Mouse (Mus musculus) lung, adult 18-20 months (tissue): ENCODE results near the gene Gpn3.

ENCODE experiments used
- DNase-seq, 2 experiments: peaks; one replicate each; pipeline ENCODE4 v3.0.0; 2022; ENCODE audit warnings: mixed read lengths in 2 of 2

Gene Gpn3

GRCm38 (mm10) chr5:122371591-122372191 lies at the start of gene Gpn3:
TSS of gene Gpn3 (plus strand) at chr5:122371876.
- no peak for DNase-seq

GRCm38 (mm10) chr5:122323523-122323922 lies 48.2 kb upstream of the Gpn3 start:
- no peak for DNase-seq

GRCm38 (mm10) chr5:122324608-122325431 lies 46.9 kb upstream of the Gpn3 start:
- peak; percentile 76 to 86 for DNase-seq

GRCm38 (mm10) chr5:122325477-122325876 lies 46.2 kb upstream of the Gpn3 start:
- no peak for DNase-seq

GRCm38 (mm10) chr5:122327283-122327682 lies 44.4 kb upstream of the Gpn3 start:
- no peak for DNase-seq

- no peak for DNase-seq
These were observed 41.4 kb upstream of the Gpn3 start for GRCm38 (mm10) chr5:122330269-122330668.

- DNase-seq, result no peak
These were observed 37.0 kb upstream of the Gpn3 start for GRCm38 (mm10) chr5:122334682-122335081.

GRCm38 (mm10) chr5:122336554-122337294 lies 35.0 kb upstream of the Gpn3 start:
- DNase-seq, result peak; percentile 31 to 39

GRCm38 (mm10) chr5:122342874-122343273 lies 28.8 kb upstream of the Gpn3 start:
- DNase-seq, result no peak

- no peak for DNase-seq
These were observed 27.9 kb upstream of the Gpn3 start for GRCm38 (mm10) chr5:122343768-122344167.

GRCm38 (mm10) chr5:122344260-122344659 lies 27.4 kb upstream of the Gpn3 start:
- DNase-seq, result peak; percentile 71 to 80

GRCm38 (mm10) chr5:122345777-122346176 lies 25.9 kb upstream of the Gpn3 start:
- DNase-seq, result no peak

GRCm38 (mm10) chr5:122353807-122354491 lies 17.7 kb upstream of the Gpn3 start, which contains the start of the genes Rad9b and Vps29:
TSS of gene Rad9b (minus strand) at chr5:122354233.
TSS of gene Vps29 (plus strand) at chr5:122354369.
- DNase-seq, result peak; percentile 98

- DNase-seq, result no peak
These were observed 17.1 kb upstream of the Gpn3 start for GRCm38 (mm10) chr5:122354492-122355067.

- DNase-seq, result peak; percentile 99
These were observed 605 bp downstream of the Gpn3 start, which contains the start of gene Fam216a for GRCm38 (mm10) chr5:122372192-122372769. TSS of gene Fam216a (minus strand) at chr5:122372364.

GRCm38 (mm10) chr5:122372878-122373277 lies 1.2 kb downstream of the Gpn3 start:
- DNase-seq, result no peak

- DNase-seq, result no peak
These were observed 5.6 kb downstream of the Gpn3 start for GRCm38 (mm10) chr5:122377101-122377833.

GRCm38 (mm10) chr5:122378171-122378570 lies 6.5 kb downstream of the Gpn3 start:
- DNase-seq, result no peak

- DNase-seq, result peak; percentile 61 to 75
These were observed 7.9 kb downstream of the Gpn3 start for GRCm38 (mm10) chr5:122379374-122380155.

GRCm38 (mm10) chr5:122390006-122390405 lies 18.3 kb downstream of the Gpn3 start:
- DNase-seq, result no peak
